Mouse (Mus musculus) cerebellum, postnatal 14 days (tissue): ENCODE results near the gene Rab7.
"Not testable (repeated sequence)": the region's sequence is repeated elsewhere in the genome, so short reads cannot be mapped to it uniquely, and the experiment has no call there.

Experiments
- DNase-seq, 2 experiments: peaks; one replicate each; pipeline ENCODE4 v3.0.0; 2021; ENCODE audit warnings: mixed read lengths in 2 of 2

Rab7 gene

DNA sequence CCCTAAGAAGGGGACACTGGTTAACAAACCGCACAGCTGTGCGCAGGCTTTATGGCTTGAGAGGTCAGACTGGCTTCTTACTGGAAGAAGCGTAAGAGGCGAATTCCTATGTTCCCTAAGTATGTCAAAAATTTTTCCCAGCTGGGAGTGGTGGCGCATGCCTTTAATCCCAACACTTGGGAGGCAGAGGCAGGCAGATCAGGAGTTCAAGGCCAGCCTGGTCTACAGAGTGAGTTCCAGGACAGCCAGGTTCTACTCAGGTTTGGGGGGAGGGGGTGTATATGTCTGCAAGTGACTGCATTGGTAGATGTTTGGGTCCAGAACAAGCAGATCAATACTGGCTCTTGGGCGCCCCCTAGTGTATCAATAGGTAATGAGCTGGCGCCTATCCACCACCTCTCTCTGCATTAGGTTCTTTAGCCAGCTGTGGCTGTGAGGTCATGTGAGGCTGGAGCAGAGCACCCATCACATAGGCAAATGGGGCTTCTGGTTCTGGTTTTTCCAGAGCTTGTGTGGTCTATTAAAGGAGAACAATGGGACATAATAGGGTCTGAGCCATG, 47.3 kb downstream of the Rab7 start:
- peak; percentile 85 to 90 for DNase-seq

- no peak for DNase-seq
Measured at GRCm38 (mm10) chr6:87996606-87997005, 48.5 kb downstream of the Rab7 start.

DNA sequence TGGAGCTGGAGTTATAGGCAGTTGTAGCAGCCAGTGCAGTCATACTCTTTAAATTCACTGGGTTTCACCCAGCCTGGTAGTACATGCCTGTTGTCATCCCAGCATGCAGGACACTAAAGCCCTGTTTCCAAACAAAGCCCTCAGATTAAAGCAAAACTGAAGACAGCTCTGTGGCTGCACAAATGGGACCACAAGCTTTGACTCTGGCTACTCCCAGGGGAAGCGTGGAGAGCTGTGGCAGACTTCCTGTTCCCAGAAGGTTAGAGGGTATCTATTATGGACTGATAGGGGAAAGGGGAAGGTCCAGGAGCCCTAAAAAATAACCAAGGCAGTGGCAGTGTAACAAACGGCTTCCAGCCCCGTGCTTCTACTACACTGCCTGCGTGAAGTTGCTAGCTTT, 49.6 kb downstream of the Rab7 start:
- no peak for DNase-seq

- peak; percentile 27 to 53 for DNase-seq
Measured at GRCm38 (mm10) chr6:87993790-87994571, 51.1 kb downstream of the Rab7 start.

DNA sequence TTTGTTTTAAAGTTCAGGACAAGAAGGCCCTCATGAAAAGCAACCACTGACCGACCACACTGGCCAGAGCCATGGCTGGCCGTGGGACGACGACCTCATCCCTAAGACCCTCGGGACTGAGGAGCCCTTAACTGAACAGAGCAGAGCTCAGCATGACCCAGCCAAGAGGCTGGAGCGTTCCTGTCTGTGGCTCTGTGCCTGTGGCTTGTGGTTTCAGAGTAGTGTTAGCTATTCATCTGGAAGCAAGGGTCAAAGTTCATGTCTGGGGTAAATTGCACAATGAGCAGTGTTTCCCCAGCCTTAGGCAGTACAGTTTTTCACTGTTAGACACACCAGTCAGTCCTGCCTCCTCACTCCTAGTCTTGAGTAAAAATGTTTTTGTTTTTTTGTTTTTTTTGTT, 52.3 kb downstream of the Rab7 start:
- no peak for DNase-seq

GRCm38 (mm10) chr6:87991886-87992285, 53.2 kb downstream of the Rab7 start:
- no peak for DNase-seq

DNA sequence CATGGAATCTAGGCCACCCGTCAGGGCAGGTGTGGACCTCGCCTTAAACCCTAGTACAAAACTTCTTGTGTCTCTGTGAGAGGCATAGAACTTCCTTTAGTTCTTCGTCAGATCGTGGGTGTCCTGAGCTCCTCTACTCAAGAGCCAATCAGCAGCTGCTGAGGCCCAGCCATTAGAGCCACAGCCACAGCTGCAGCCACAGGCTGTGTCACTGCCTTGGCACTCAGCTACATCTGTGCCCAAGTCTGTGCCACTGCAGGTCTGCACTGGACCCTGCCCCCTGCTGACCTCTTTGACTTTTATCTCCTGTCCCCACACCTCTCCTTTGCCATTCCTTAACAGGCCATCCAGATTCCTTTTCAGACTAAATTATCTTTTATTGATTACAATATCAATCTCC, 53.9 kb downstream of the Rab7 start:
- DNase-seq: no peak

DNA sequence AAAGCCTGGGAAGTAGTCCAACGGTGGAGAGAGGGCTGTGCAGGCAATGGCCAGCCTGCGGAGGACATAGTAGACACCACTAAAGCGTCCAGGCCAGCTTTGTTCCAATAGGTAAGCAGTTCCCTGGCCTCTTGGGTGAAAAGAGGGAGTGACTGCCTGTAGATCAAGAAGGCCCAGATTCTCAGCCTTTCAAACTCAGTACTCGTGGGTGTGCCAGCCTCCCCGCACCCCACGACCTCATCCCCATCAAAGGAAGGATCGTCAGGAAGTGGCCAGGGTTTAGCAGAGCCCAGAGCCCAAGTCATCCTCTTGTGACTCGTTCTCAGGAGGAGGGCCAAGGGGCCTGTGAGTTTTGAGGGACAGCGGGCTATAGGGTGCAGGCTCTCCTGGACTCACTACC, 62.6 kb downstream of the Rab7 start:
- DNase-seq: no peak

DNA sequence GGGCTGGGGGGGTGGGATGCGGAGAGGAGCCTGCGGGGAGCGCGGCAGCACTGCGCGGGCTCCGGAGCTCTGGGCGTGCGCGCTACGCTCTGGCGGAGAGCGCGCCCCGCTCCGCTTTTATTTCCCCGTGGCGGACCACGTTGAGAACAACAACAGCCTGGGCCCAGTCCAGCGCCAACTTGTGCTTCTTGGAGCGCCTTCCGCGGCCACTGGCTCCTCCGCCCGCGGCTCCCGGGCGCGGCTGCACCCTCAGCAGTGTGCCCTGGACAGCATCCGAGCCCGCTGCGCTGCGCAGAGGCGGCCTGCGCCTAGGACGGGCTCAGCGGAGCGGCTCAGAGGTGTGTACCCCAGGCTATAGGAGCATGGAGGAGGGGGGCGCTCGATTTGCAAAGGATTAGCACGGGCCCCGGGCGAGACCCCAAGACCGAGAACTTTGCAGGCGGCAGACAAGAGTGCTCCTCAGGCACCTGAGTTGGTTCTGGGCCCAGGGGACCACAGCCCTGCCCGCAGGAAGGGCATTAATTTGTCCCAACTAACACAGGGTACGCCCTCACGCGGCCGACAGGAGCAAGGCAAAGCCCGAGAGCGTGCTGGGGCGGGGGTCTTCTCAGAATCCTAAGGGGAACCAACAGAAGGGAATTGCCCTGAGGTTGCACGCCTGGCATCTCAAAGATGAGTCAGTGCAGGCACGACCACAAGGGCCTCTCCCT, 63.4 kb downstream of the Rab7 start, which contains the start of gene H1fx:
Gene H1fx, minus strand, starts transcription at position 91 of the 710 bp plus-strand sequence.
- peak; percentile 93 for DNase-seq

DNA sequence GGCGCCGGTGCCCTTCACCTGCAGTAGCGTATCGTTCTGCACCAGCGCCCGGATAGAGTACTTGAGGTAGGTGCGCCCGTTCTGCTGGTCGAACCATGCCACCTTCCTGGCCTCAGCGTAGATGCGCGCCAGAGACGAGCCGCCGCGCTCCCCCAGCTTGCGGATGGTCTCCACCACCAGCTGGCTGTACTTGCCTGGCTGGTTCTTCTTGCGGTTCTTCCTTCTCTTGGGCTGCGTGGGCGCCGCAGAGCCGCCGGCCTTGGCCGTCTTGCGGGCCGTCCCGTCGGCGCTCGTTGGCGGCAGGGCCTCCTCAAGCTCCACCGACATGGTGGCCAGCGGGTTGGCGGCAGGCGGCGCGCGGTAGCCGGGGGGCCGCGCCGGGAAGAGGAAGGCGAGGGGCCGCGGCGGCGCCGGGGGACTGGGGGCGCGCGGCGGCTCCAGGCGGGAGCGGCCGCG, 64.0 kb downstream of the Rab7 start:
- DNase-seq: peak; percentile 64 to 67

DNA sequence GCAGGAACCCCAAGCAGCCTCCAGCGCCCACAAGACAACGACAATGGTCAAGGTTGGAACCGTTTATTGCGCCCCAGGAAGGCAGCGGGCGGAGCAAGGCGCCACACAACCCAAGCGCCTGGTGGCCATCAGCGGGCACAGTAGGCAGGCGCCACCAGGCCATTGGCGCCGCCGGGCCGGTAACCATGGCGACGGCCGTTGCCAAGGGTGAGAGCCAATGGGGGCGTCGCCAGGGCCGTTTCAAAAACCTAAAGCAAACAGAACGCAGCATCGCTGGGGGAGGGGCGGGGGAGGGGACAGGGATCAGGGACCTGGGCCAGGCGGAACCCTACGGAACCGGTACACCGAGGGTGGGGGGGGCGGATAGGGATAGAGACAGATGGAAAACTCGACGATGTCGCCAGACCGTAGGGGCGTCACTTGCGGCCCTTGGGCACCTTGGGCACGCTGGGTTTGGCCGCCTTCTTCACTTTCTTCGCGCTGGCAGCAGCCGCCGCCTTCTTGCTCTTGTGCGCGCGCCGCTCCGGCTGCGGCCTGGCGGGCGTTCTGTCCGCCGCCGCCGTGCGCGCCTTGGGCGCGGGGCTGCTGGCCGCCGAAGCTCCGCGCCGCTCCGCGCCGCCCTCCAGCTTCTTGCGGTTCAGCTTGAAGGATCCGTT, 64.6 kb downstream of the Rab7 start:
- DNase-seq: peak; percentile 94 to 95

- DNase-seq: peak in 1 of 2 experiments; percentile 24
Measured at GRCm38 (mm10) chr6:87979728-87980127, 65.3 kb downstream of the Rab7 start.

DNA sequence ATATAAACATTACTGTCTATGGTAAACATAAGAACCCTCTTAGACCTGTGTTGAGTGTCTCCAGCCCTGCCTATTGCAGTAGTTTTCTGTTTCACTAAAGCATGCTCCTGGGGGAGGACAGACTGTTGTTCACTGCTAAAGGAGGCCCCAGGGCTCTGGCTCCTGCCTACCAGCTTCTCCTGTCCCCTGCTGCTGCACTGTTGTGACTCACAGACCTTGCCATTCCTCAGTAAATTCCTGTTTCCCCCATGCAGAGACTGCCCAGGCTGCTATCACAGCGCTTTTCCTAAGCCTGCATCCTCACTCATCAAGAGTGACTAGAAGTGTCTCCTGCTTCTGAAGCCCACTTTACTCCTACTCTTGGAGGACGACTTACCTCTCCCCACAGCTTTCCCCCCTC, 75.0 kb downstream of the Rab7 start:
- DNase-seq: no peak

GRCm38 (mm10) chr6:87962457-87962856, 82.6 kb downstream of the Rab7 start:
- not testable (repeated sequence) for DNase-seq
